Mouse (Mus musculus): Measurements from ENCODE around the gene Galk2. TPM values are rescaled to one million over a fixed set of nuclear protein-coding genes. Genes with fewer than 3 reads are reported as not detected.

Gene Galk2
- total RNA-seq, 1 experiment = 16.3 TPM

- Histone ChIP-seq H3K4me1 (ENCODE audit: control insufficient read depth in 2 of 2, insufficient read depth in 2 of 2, low read length in 2 of 2, poor library complexity in 1 of 2) (0 out of 4 replicates have a peak, but pooled peaks cover 2% of the 10 kb centered on the region in 2 experiments), H3K9ac (ENCODE audit: insufficient read depth, low read depth, low read length, poor library complexity, severe bottlenecking) (no peak overlapping the region), H3K9me3 (ENCODE audit: control insufficient read depth, insufficient read depth, low read depth, low read length) (no peaks in the 10 kb centered on the region), H3K36me3 (ENCODE audit: control insufficient read depth, insufficient read depth, low read length, poor library complexity, severe bottlenecking) (no peaks in the 10 kb centered on the region), H3K4me3 (ENCODE audit: insufficient read depth in 1 of 2, low read depth in 1 of 2, low read length in 2 of 2, poor library complexity in 1 of 2, severe bottlenecking in 1 of 2) (no peak overlapping the region), H3K27ac (ENCODE audit: insufficient read depth, low read depth, low read length, poor library complexity, severe bottlenecking) (no peak overlapping the region)
- in situ Hi-C loops (cut with MboI; ENCODE audit: low sequenced_read_pairs in 2 of 2, unreplicated experiment in 2 of 2) = no loop called here
- DNase-seq (ENCODE audit: low read depth, low spot score) = no peak
- TF ChIP-seq HCFC1 (IDR thresholded peaks at IDR 0.05; ENCODE audit: borderline replicate concordance, insufficient read depth, low read length) (no peak), MAFK (IDR thresholded peaks at IDR 0.05; ENCODE audit: insufficient read depth, low read depth, low read length) (no peak), ZNF384 (IDR thresholded peaks at IDR 0.05; ENCODE audit: low read depth, low read length) (no peak), CHD2 (IDR thresholded peaks at IDR 0.05; ENCODE audit: low read depth, low read length) (no peak), ZC3H11A (IDR thresholded peaks at IDR 0.05; ENCODE audit: borderline replicate concordance, low read depth, low read length) (no peak)
Measured at GRCm38 (mm10) chr2:125864551-125864950, 5.6 kb downstream of the Galk2 start.

- no peaks in the 10 kb centered on the region for H3K9me3 ChIP-seq (ENCODE audit: control insufficient read depth, insufficient read depth, low read depth, low read length)
- H3K36me3 ChIP-seq (ENCODE audit: control insufficient read depth, insufficient read depth, low read length, poor library complexity, severe bottlenecking) = no peaks in the 10 kb centered on the region
- peak overlapping the region in 1 of 2 experiments; percentile 73; a peak in 1 of 4 replicates for H3K4me3 ChIP-seq (ENCODE audit: insufficient read depth in 1 of 2, low read depth in 1 of 2, low read length in 2 of 2, poor library complexity in 1 of 2, severe bottlenecking in 1 of 2)
- peaks cover 2 to 4% of the 10 kb centered on the region in 2 experiments; a peak in 1 of 4 replicates for H3K4me1 ChIP-seq (ENCODE audit: control insufficient read depth in 2 of 2, insufficient read depth in 2 of 2, low read length in 2 of 2, poor library complexity in 1 of 2)
- TF ChIP-seq ZNF384 (IDR thresholded peaks at IDR 0.05; ENCODE audit: low read depth, low read length) = no peak
- no peak for TF ChIP-seq CHD2 (IDR thresholded peaks at IDR 0.05; ENCODE audit: low read depth, low read length)
- no peak for TF ChIP-seq HCFC1 (IDR thresholded peaks at IDR 0.05; ENCODE audit: borderline replicate concordance, insufficient read depth, low read length)
- TF ChIP-seq MAFK (IDR thresholded peaks at IDR 0.05; ENCODE audit: insufficient read depth, low read depth, low read length) = no peak
- TF ChIP-seq ZC3H11A (IDR thresholded peaks at IDR 0.05; ENCODE audit: borderline replicate concordance, low read depth, low read length) = no peak
- no peak overlapping the region for H3K27ac ChIP-seq (ENCODE audit: insufficient read depth, low read depth, low read length, poor library complexity, severe bottlenecking)
- no peak overlapping the region for H3K9ac ChIP-seq (ENCODE audit: insufficient read depth, low read depth, low read length, poor library complexity, severe bottlenecking)
- in situ Hi-C loops (cut with MboI; ENCODE audit: low sequenced_read_pairs in 2 of 2, unreplicated experiment in 2 of 2) = no loop called here
- DNase-seq (ENCODE audit: low read depth, low spot score) = no peak
Measured at GRCm38 (mm10) chr2:125865585-125865984, 6.7 kb downstream of the Galk2 start.

GRCm38 (mm10) chr2:125866058-125866740 lies 7.3 kb downstream of the Galk2 start:
- H3K4me1 ChIP-seq (ENCODE audit: control insufficient read depth in 2 of 2, insufficient read depth in 2 of 2, low read length in 2 of 2, poor library complexity in 1 of 2) = peaks cover 2 to 4% of the 10 kb centered on the region in 2 experiments; a peak in 1 of 4 replicates
- no peak overlapping the region for H3K27ac ChIP-seq (ENCODE audit: insufficient read depth, low read depth, low read length, poor library complexity, severe bottlenecking)
- H3K36me3 ChIP-seq (ENCODE audit: control insufficient read depth, insufficient read depth, low read length, poor library complexity, severe bottlenecking) = no peaks in the 10 kb centered on the region
- H3K9ac ChIP-seq (ENCODE audit: insufficient read depth, low read depth, low read length, poor library complexity, severe bottlenecking) = peak overlapping the region; percentile 79
- peak; percentile 54 for DNase-seq (ENCODE audit: low read depth, low spot score)
- TF ChIP-seq ZNF384 (IDR thresholded peaks at IDR 0.05; ENCODE audit: low read depth, low read length) (no peak), HCFC1 (IDR thresholded peaks at IDR 0.05; ENCODE audit: borderline replicate concordance, insufficient read depth, low read length) (no peak), MAFK (IDR thresholded peaks at IDR 0.05; ENCODE audit: insufficient read depth, low read depth, low read length) (no peak), ZC3H11A (IDR thresholded peaks at IDR 0.05; ENCODE audit: borderline replicate concordance, low read depth, low read length) (no peak), CHD2 (IDR thresholded peaks at IDR 0.05; ENCODE audit: low read depth, low read length) (no peak)
- H3K4me3 ChIP-seq (ENCODE audit: insufficient read depth in 1 of 2, low read depth in 1 of 2, low read length in 2 of 2, poor library complexity in 1 of 2, severe bottlenecking in 1 of 2) = peak overlapping the region; percentile 73 to 74
- H3K9me3 ChIP-seq (ENCODE audit: control insufficient read depth, insufficient read depth, low read depth, low read length) = no peaks in the 10 kb centered on the region
- in situ Hi-C loops (cut with MboI; ENCODE audit: low sequenced_read_pairs in 2 of 2, unreplicated experiment in 2 of 2) = no loop called here

GRCm38 (mm10) chr2:125868301-125868700 lies 9.4 kb downstream of the Galk2 start:
- TF ChIP-seq HCFC1 (IDR thresholded peaks at IDR 0.05; ENCODE audit: borderline replicate concordance, insufficient read depth, low read length) (no peak), MAFK (IDR thresholded peaks at IDR 0.05; ENCODE audit: insufficient read depth, low read depth, low read length) (no peak), ZNF384 (IDR thresholded peaks at IDR 0.05; ENCODE audit: low read depth, low read length) (no peak), CHD2 (IDR thresholded peaks at IDR 0.05; ENCODE audit: low read depth, low read length) (no peak), ZC3H11A (IDR thresholded peaks at IDR 0.05; ENCODE audit: borderline replicate concordance, low read depth, low read length) (no peak)
- in situ Hi-C loops (cut with MboI; ENCODE audit: low sequenced_read_pairs in 2 of 2, unreplicated experiment in 2 of 2) = no loop called here
- no peak overlapping the region for H3K4me3 ChIP-seq (ENCODE audit: insufficient read depth in 1 of 2, low read depth in 1 of 2, low read length in 2 of 2, poor library complexity in 1 of 2, severe bottlenecking in 1 of 2)
- peak; percentile 29 for DNase-seq (ENCODE audit: low read depth, low spot score)
- H3K36me3 ChIP-seq (ENCODE audit: control insufficient read depth, insufficient read depth, low read length, poor library complexity, severe bottlenecking) = no peaks in the 10 kb centered on the region; the same call in 1 of the 2 replicates
- no peak overlapping the region for H3K9ac ChIP-seq (ENCODE audit: insufficient read depth, low read depth, low read length, poor library complexity, severe bottlenecking)
- no peak overlapping the region for H3K27ac ChIP-seq (ENCODE audit: insufficient read depth, low read depth, low read length, poor library complexity, severe bottlenecking)
- H3K4me1 ChIP-seq (ENCODE audit: control insufficient read depth in 2 of 2, insufficient read depth in 2 of 2, low read length in 2 of 2, poor library complexity in 1 of 2) = peaks cover 2 to 6% of the 10 kb centered on the region in 2 experiments; a peak in 1 of 4 replicates
- H3K9me3 ChIP-seq (ENCODE audit: control insufficient read depth, insufficient read depth, low read depth, low read length) = no peaks in the 10 kb centered on the region
